Mouse (Mus musculus) adrenal gland, postnatal 4 days (tissue): ENCODE results near the gene Adrm1. TPM values are rescaled to one million over a fixed set of nuclear protein-coding genes. Genes with fewer than 3 reads are reported as not detected.

ENCODE experiments used
- DNase-seq, 2 experiments: peaks; one replicate each; pipeline ENCODE4 v3.0.0; 2021 to 2022; ENCODE audit warnings: low spot score in 2 of 2, mixed read lengths in 2 of 2
- total RNA-seq, 2 experiments: library from RNA; stranded (reverse); gene quantifications; 2 replicates each; pipeline ENCODE4 v1.2.3; 2021

Gene Adrm1
- total RNA-seq, 2 experiments from 2014 or later = 128 to 136 TPM

GRCm38 (mm10) chr2:180184011-180184751 is 12.9 kb downstream of the Adrm1 start:
- no peak for DNase-seq

- no peak for DNase-seq
Measured at GRCm38 (mm10) chr2:180184752-180185109, 13.4 kb downstream of the Adrm1 start.

- no peak for DNase-seq
Measured at GRCm38 (mm10) chr2:180185686-180186085, 14.4 kb downstream of the Adrm1 start.

GRCm38 (mm10) chr2:180187362-180187761 is 16.1 kb downstream of the Adrm1 start:
- DNase-seq = no peak

- DNase-seq = no peak
Measured at GRCm38 (mm10) chr2:180196610-180197322, 25.5 kb downstream of the Adrm1 start.

GRCm38 (mm10) chr2:180197323-180198037 is 26.2 kb downstream of the Adrm1 start:
- DNase-seq = no peak

- DNase-seq = no peak
Measured at GRCm38 (mm10) chr2:180198782-180199181, 27.5 kb downstream of the Adrm1 start.

GRCm38 (mm10) chr2:180200681-180201080 is 29.4 kb downstream of the Adrm1 start:
- no peak for DNase-seq

GRCm38 (mm10) chr2:180201303-180201702 is 30.0 kb downstream of the Adrm1 start:
- no peak for DNase-seq

- DNase-seq = no peak
Measured at GRCm38 (mm10) chr2:180202263-180202662, 31.0 kb downstream of the Adrm1 start.

GRCm38 (mm10) chr2:180202805-180203204 is 31.5 kb downstream of the Adrm1 start:
- no peak for DNase-seq

GRCm38 (mm10) chr2:180204501-180204900 is 33.2 kb downstream of the Adrm1 start:
- DNase-seq = no peak

- no peak for DNase-seq
Measured at GRCm38 (mm10) chr2:180205083-180205955, 34.0 kb downstream of the Adrm1 start.

- no peak for DNase-seq
Measured at GRCm38 (mm10) chr2:180205956-180206280, 34.6 kb downstream of the Adrm1 start.

- DNase-seq = no peak
Measured at GRCm38 (mm10) chr2:180207840-180208239, 36.6 kb downstream of the Adrm1 start.

- no peak for DNase-seq
Measured at GRCm38 (mm10) chr2:180208976-180209375, 37.7 kb downstream of the Adrm1 start.

- DNase-seq = no peak
Measured at GRCm38 (mm10) chr2:180212255-180212654, 41.0 kb downstream of the Adrm1 start.

- DNase-seq = no peak
Measured at GRCm38 (mm10) chr2:180214352-180214978, 43.2 kb downstream of the Adrm1 start.

- DNase-seq = no peak
Measured at GRCm38 (mm10) chr2:180215011-180215461, 43.8 kb downstream of the Adrm1 start.

- DNase-seq = no peak
Measured at GRCm38 (mm10) chr2:180215951-180216350, 44.7 kb downstream of the Adrm1 start.

- no peak for DNase-seq
Measured at GRCm38 (mm10) chr2:180216921-180217320, 45.6 kb downstream of the Adrm1 start.
